ENCODE assay signal across 8 mouse cellular contexts in the genomic region with DNA sequence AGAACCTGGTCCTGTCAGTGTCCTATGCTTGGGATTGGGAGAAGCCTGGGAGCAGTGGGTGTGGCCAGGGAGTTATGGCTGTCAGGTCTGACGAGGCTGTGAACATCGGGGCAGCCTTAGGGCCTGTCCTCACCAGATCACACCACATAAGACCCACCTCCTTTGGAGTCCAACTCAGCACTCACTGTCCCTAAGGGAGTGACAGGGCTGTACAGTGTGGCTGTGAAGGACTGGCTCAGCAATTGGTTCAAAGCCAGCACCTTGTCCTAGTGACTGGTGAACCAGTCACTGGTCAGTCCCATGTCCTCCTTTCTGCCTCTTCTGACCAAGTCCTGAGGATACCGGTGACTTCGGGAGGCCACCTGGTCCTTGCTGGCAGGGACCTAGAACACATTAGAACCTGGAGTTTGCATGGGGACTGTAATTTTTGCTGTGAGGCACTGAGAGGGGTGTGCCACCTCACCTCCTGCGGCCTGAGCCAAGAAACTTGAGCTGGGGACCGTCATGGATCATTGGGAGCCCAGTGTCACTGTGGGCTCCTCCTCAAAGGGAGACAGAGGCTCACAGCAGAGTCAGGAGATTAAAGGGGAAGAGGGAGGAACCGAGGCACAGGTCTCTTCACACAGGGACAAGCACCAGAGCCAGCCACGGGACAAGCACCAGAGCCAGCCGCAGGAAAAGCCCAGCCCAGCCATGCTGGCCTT. TPM values are rescaled to one million over a fixed set of nuclear protein-coding genes. Genes with fewer than 3 reads are reported as not detected.
A peak's percentile ranks its signal among the peaks of the same experiment; 100 is the strongest.
DNase-seq lines count a peak whose midpoint lies in the region; ATAC-seq and TF ChIP-seq lines count a peak whose summit lies in the region.

No protein-coding gene starts in this region.

- H3K79me2 ChIP-seq in macrophage (ENCODE audit: inconsistent target) = peaks cover 11% of the 10 kb centered on the region

- H3K36me3 ChIP-seq in forebrain, postnatal 0 days (ENCODE audit: insufficient read depth) = peaks cover 17% of the 10 kb centered on the region
- no peaks in the 10 kb centered on the region; the same call in 1 of the 2 replicates for H3K36me3 ChIP-seq in macrophage (ENCODE audit: inconsistent target)

- peak overlapping the region; percentile 99 for H3K27ac ChIP-seq in layer of hippocampus, adult 2 months
- peak overlapping the region; percentile 98; the same call in 1 of the 2 replicates for H3K27ac ChIP-seq in forebrain, postnatal 0 days (ENCODE audit: low read depth, low read length)
- H3K27ac ChIP-seq in macrophage = peak overlapping the region; percentile 100

- no peak for ATAC-seq in forebrain, postnatal 0 days

- no peak overlapping the region for H3K4me2 ChIP-seq in forebrain, postnatal 0 days (ENCODE audit: low read depth)

- no peak overlapping the region for H3K9ac ChIP-seq in forebrain, postnatal 0 days

- WGBS in forebrain, postnatal 0 days = 63% methylated on average over 9 of the region's 9 CpGs
- WGBS in macrophage (ENCODE audit: missing documents) = 39% methylated on average over 9 of the region's 9 CpGs

- DNase-seq in layer of hippocampus, adult 2 months (ENCODE audit: low spot score in 2 of 2) = no peak
- no peak for DNase-seq in layer of hippocampus, postnatal 36 days
- DNase-seq in adrenal gland, postnatal 14 days = peak; percentile 64
- DNase-seq in forebrain, postnatal 0 days = no peak
- DNase-seq in ovary, postnatal 36 days (ENCODE audit: low spot score) = no peak
- DNase-seq in embryo, embryonic 10.5 days (ENCODE audit: low spot score) = no peak
- no peak for DNase-seq in cerebellum, postnatal 25 days

- no peak for TF ChIP-seq CTCF in layer of hippocampus, adult 2 months (conservative IDR thresholded peaks at IDR 0.05)
- no peak for TF ChIP-seq CTCF in forebrain, postnatal 0 days (IDR thresholded peaks at IDR 0.05; ENCODE audit: low read depth)

- H3K9me3 ChIP-seq in forebrain, postnatal 0 days (ENCODE audit: low read length) = no peaks in the 10 kb centered on the region

- no peak overlapping the region for H3K4me3 ChIP-seq in layer of hippocampus, adult 2 months
- H3K4me3 ChIP-seq in forebrain, postnatal 0 days (ENCODE audit: low read depth, low read length) = no peak overlapping the region
- H3K4me3 ChIP-seq in macrophage (ENCODE audit: inconsistent target) = no peak overlapping the region

- H3K4me1 ChIP-seq in forebrain, postnatal 0 days (ENCODE audit: insufficient read depth) = peaks cover 23% of the 10 kb centered on the region

- H3K27me3 ChIP-seq in forebrain, postnatal 0 days (ENCODE audit: insufficient read depth, low read length) = no peaks in the 10 kb centered on the region

RNA-seq across cellular contexts. Expression of gene Mknk2, which starts 1.8 kb away (rescaled TPM):
- 10 to 100 TPM; 45.3 to 46.9 TPM for total RNA-seq in layer of hippocampus, adult 2 months (2021)
- 10 to 100 TPM; 44.7 to 52.3 TPM for total RNA-seq in layer of hippocampus, postnatal 36 days (2021)
- total RNA-seq in adrenal gland, postnatal 14 days (2021) = 224 and 226 TPM in 2 replicates
- total RNA-seq in forebrain, postnatal 0 days (2014; rRNA removed) = 55.2 and 69.8 TPM in 2 replicates
- 42.4 and 43.6 TPM in 2 replicates for polyA plus RNA-seq in forebrain, postnatal 0 days (2015; fragmentation: Nextera tagmentation; extraction: Ambion mirVana)
- 100 to 1,000 TPM in 1 of 26 experiments, 10 to 100 TPM in 22, 1 to 10 TPM in 3; 7.0 to 106 (median 37.3) TPM for total RNA-seq in macrophage (2018; cell fraction: chromatin; rRNA removed)
- 100 to 1,000 TPM in 18 of 26 experiments, 10 to 100 TPM in 8; 59.8 to 198 (median 116) TPM for total RNA-seq in macrophage (2018; cell fraction: cytosol; rRNA removed)
- total RNA-seq in macrophage (2018; cell fraction: nucleus; rRNA removed) = 100 to 1,000 TPM in 2 of 26 experiments, 10 to 100 TPM in 24; 19.5 to 123 (median 68.6) TPM
- 75.7 to 134 TPM (median 82.8 TPM) in 3 replicates for polyA plus RNA-seq in macrophage (2018)

RNA-seq across cellular contexts. Expression of gene Mob3a, which starts 22.1 kb away (rescaled TPM):
- total RNA-seq in layer of hippocampus, adult 2 months (2021) = 10 to 100 TPM; 10.6 to 16.5 TPM
- total RNA-seq in layer of hippocampus, postnatal 36 days (2021) = 10 to 100 TPM; 16.0 to 16.1 TPM
- 12.8 and 24.1 TPM in 2 replicates for total RNA-seq in adrenal gland, postnatal 14 days (2021)
- 54.1 and 57.8 TPM in 2 replicates for total RNA-seq in forebrain, postnatal 0 days (2014; rRNA removed)
- polyA plus RNA-seq in forebrain, postnatal 0 days (2015; fragmentation: Nextera tagmentation; extraction: Ambion mirVana) = 38.9 and 45.9 TPM in 2 replicates
- total RNA-seq in macrophage (2018; cell fraction: chromatin; rRNA removed) = 10 to 100 TPM; 24.0 to 85.6 (median 50.0) TPM
- 10 to 100 TPM; 42.5 to 58.5 (median 53.2) TPM for total RNA-seq in macrophage (2018; cell fraction: cytosol; rRNA removed)
- 10 to 100 TPM; 29.7 to 68.5 (median 43.5) TPM for total RNA-seq in macrophage (2018; cell fraction: nucleus; rRNA removed)
- polyA plus RNA-seq in macrophage (2018) = 34.5 to 48.6 TPM (median 44.2 TPM) in 3 replicates

RNA-seq across cellular contexts. Expression of gene Izumo4, which starts 22.3 kb away (rescaled TPM):
- total RNA-seq in layer of hippocampus, adult 2 months (2021) = 10 to 100 TPM; 65.0 to 69.0 TPM
- 10 to 100 TPM; 49.7 to 57.0 TPM for total RNA-seq in layer of hippocampus, postnatal 36 days (2021)
- total RNA-seq in adrenal gland, postnatal 14 days (2021) = 12.1 and 12.6 TPM in 2 replicates
- total RNA-seq in forebrain, postnatal 0 days (2014; rRNA removed) = 37.9 and 39.5 TPM in 2 replicates
- 34.4 and 36.7 TPM in 2 replicates for polyA plus RNA-seq in forebrain, postnatal 0 days (2015; fragmentation: Nextera tagmentation; extraction: Ambion mirVana)
- total RNA-seq in macrophage (2018; cell fraction: chromatin; rRNA removed) = 10 to 100 TPM in 24 of 26 experiments, 1 to 10 TPM in 2; 6.5 to 49.9 (median 24.1) TPM
- 1 to 10 TPM; 1.4 to 4.2 (median 2.3) TPM for total RNA-seq in macrophage (2018; cell fraction: cytosol; rRNA removed)
- 10 to 100 TPM in 15 of 26 experiments, 1 to 10 TPM in 11; 3.1 to 26.8 (median 11.3) TPM for total RNA-seq in macrophage (2018; cell fraction: nucleus; rRNA removed)
- 1.9 to 5.5 TPM (median 2.3 TPM) in 3 replicates for polyA plus RNA-seq in macrophage (2018)

RNA-seq across cellular contexts. Expression of gene Btbd2, which starts 22.8 kb away (rescaled TPM):
- 100 to 1,000 TPM; 102 to 105 TPM for total RNA-seq in layer of hippocampus, adult 2 months (2021)
- 100 to 1,000 TPM; 102 to 106 TPM for total RNA-seq in layer of hippocampus, postnatal 36 days (2021)
- total RNA-seq in adrenal gland, postnatal 14 days (2021) = 53.5 and 58.0 TPM in 2 replicates
- total RNA-seq in forebrain, postnatal 0 days (2014; rRNA removed) = 105 and 131 TPM in 2 replicates
- polyA plus RNA-seq in forebrain, postnatal 0 days (2015; fragmentation: Nextera tagmentation; extraction: Ambion mirVana) = 70.4 and 77.6 TPM in 2 replicates
- total RNA-seq in macrophage (2018; cell fraction: chromatin; rRNA removed) = 10 to 100 TPM in 15 of 26 experiments, 1 to 10 TPM in 11; 1.8 to 28.3 (median 14.1) TPM
- total RNA-seq in macrophage (2018; cell fraction: cytosol; rRNA removed) = 10 to 100 TPM; 15.2 to 30.1 (median 24.2) TPM
- 10 to 100 TPM in 14 of 26 experiments, 1 to 10 TPM in 12; 4.9 to 21.9 (median 10.8) TPM for total RNA-seq in macrophage (2018; cell fraction: nucleus; rRNA removed)
- 16.9 to 26.0 TPM (median 21.9 TPM) in 3 replicates for polyA plus RNA-seq in macrophage (2018)

RNA-seq across cellular contexts. Expression of gene Csnk1g2, which starts 57.1 kb away (rescaled TPM):
- 100 to 1,000 TPM; 221 to 228 TPM for total RNA-seq in layer of hippocampus, adult 2 months (2021)
- total RNA-seq in layer of hippocampus, postnatal 36 days (2021) = 100 to 1,000 TPM; 216 to 241 TPM
- 105 and 108 TPM in 2 replicates for total RNA-seq in adrenal gland, postnatal 14 days (2021)
- 127 and 135 TPM in 2 replicates for total RNA-seq in forebrain, postnatal 0 days (2014; rRNA removed)
- 91.8 and 94.1 TPM in 2 replicates for polyA plus RNA-seq in forebrain, postnatal 0 days (2015; fragmentation: Nextera tagmentation; extraction: Ambion mirVana)
- total RNA-seq in macrophage (2018; cell fraction: chromatin; rRNA removed) = 10 to 100 TPM; 21.1 to 94.3 (median 56.1) TPM
- total RNA-seq in macrophage (2018; cell fraction: cytosol; rRNA removed) = 10 to 100 TPM; 27.4 to 80.7 (median 43.5) TPM
- 10 to 100 TPM; 22.9 to 90.8 (median 48.4) TPM for total RNA-seq in macrophage (2018; cell fraction: nucleus; rRNA removed)
- polyA plus RNA-seq in macrophage (2018) = 66.6 to 78.0 TPM (median 74.8 TPM) in 3 replicates
